In genomic region chr4:62425891-62426290, GRCm38 (mm10) we compare ENCODE assay signal across 18 mouse cellular contexts. TPM values are rescaled to one million over a fixed set of nuclear protein-coding genes. Genes with fewer than 3 reads are reported as not detected.
"Had no signal": no experiment of that assay in that cellular context is flagged by ENCODE, and none has a peak within 500 bp of the region (broad histone marks: within the 10 kb centered on the region; RNA-seq: fewer than 3 reads in every experiment).

No protein-coding gene starts in this region.

- H3K9ac ChIP-seq: neural tube, embryonic 15.5 days; stomach, embryonic 15.5 days had no signal

- DNase-seq: retina, postnatal 1 day; right cerebral cortex, adult 18-20 months; right cerebral cortex, postnatal 14 days; right cerebral cortex, postnatal 25 days; right cerebral cortex, postnatal 4 days; spleen, adult 18-20 months; thymus, adult 18-20 months; thymus, adult 2 months; thymus, postnatal 14 days; thymus, postnatal 25 days; thymus, postnatal 36 days; thymus, postnatal 4 days had no signal

- H3K27ac ChIP-seq: neural tube, embryonic 15.5 days; stomach, embryonic 15.5 days; stomach, postnatal 0 days had no signal

- H3K9me3 ChIP-seq: neural tube, embryonic 15.5 days; stomach, embryonic 15.5 days had no signal

- H3K4me3 ChIP-seq: neural tube, embryonic 15.5 days; stomach, embryonic 15.5 days had no signal

- H3K27me3 ChIP-seq: neural tube, embryonic 15.5 days; stomach, embryonic 15.5 days had no signal

- H3K4me1 ChIP-seq: neural tube, embryonic 15.5 days; stomach, embryonic 15.5 days had no signal

RNA-seq across cellular contexts. Expression of gene Rnf183, which starts 9.2 kb away (rescaled TPM):
- total RNA-seq: neutrophil, adult 5-6 weeks had no signal
- polyA plus RNA-seq: spleen, adult 2 months; stomach, embryonic 14.5 days; stomach, embryonic 15.5 days had no signal
